ENCODE assay signal across 23 mouse cellular contexts in the genomic region with DNA sequence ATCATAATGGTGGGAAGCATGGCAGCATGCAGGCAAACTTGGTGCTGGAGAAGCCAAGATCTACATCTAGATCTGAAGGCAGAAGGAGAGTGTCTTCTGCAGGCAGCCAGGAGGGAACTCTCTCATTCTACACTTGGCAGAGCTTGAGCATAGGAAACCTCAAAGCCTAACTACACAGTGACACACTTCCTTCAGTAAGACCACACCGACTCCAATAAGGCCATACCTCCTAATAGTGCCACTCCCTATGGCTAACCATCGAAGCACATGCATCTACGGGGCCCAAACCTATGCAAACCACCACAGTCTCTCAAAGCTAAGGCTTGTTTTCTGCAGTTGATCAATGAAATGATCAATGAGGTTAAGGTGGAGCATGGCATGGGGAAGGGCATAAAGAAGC. TPM values are rescaled to one million over a fixed set of nuclear protein-coding genes. Genes with fewer than 3 reads are reported as not detected.
DNase-seq lines count a peak whose midpoint lies in the region; ATAC-seq lines count a peak whose summit lies in the region.
"Had no signal": no experiment of that assay in that cellular context is flagged by ENCODE, and none has a peak within 500 bp of the region (broad histone marks: within the 10 kb centered on the region; RNA-seq: fewer than 3 reads in every experiment).

No protein-coding gene starts in this region.

- H3K27ac ChIP-seq in limb, embryonic 11.5 days (replicated peaks; ENCODE audit: low read depth, low read length): no peak overlapping the region
- no peak overlapping the region for H3K27ac ChIP-seq in limb, embryonic 10.5 days
- H3K27ac ChIP-seq: embryonic facial prominence, embryonic 10.5 days; forebrain, embryonic 13.5 days; forebrain, embryonic 15.5 days had no signal

- DNase-seq in heart, adult 11 months: peak; percentile 55
- DNase-seq in heart, adult 18-20 months: no peak
- peak; percentile 9 for DNase-seq in limb, embryonic 11.5 days (ENCODE audit: low spot score)
- DNase-seq in limb, embryonic 10.5 days (ENCODE audit: low spot score): no peak
- DNase-seq in testis, postnatal 10 days (ENCODE audit: low spot score): peak; percentile 12
- no peak for DNase-seq in testis, postnatal 14 days (ENCODE audit: low spot score)
- DNase-seq in kidney, postnatal 36 days: no peak
- DNase-seq: adrenal gland, adult 8-10 months; adrenal gland, postnatal 14 days; adrenal gland, postnatal 36 days; cerebellum, adult 11-12 months; cerebellum, adult 2 months; cerebellum, adult 9-10 months; cerebellum, postnatal 10 days; cerebellum, postnatal 25 days; forebrain, postnatal 0 days had no signal

- no peak for ATAC-seq in limb, embryonic 11.5 days (ENCODE audit: insufficient number of reproducible peaks, low FRiP score, low TSS enrichment, low read depth)
- peak; percentile 40; the same call in 1 of the 2 replicates for ATAC-seq in common myeloid progenitor, adult 5-6 weeks (replicated peaks; ENCODE audit: low read depth, poor library complexity, severe bottlenecking)
- ATAC-seq: activated CD4-positive, CD25-positive, alpha-beta regulatory T cell, adult 4 months; forebrain, embryonic 13.5 days; forebrain, embryonic 15.5 days; forebrain, postnatal 0 days; Patski had no signal

- H3K9me3 ChIP-seq in limb, embryonic 11.5 days (ENCODE audit: control insufficient read depth, low read length): no peaks in the 10 kb centered on the region
- no peaks in the 10 kb centered on the region for H3K9me3 ChIP-seq in limb, embryonic 10.5 days (replicated peaks)
- H3K9me3 ChIP-seq: embryonic facial prominence, embryonic 10.5 days; embryonic facial prominence, embryonic 12.5 days; forebrain, embryonic 13.5 days; forebrain, embryonic 15.5 days had no signal

- no peak overlapping the region for H3K4me2 ChIP-seq in limb, embryonic 11.5 days (ENCODE audit: low read depth, severe bottlenecking)
- H3K4me2 ChIP-seq: embryonic facial prominence, embryonic 12.5 days; forebrain, embryonic 13.5 days; forebrain, embryonic 15.5 days had no signal

- H3K4me1 ChIP-seq in limb, embryonic 11.5 days (ENCODE audit: control insufficient read depth, insufficient read depth, low read length): peaks cover 9% of the 10 kb centered on the region
- peaks cover 21% of the 10 kb centered on the region for H3K4me1 ChIP-seq in limb, embryonic 10.5 days
- H3K4me1 ChIP-seq: forebrain, embryonic 15.5 days had no signal

- H3K27me3 ChIP-seq in limb, embryonic 11.5 days (ENCODE audit: control insufficient read depth, insufficient read depth, low read length): no peaks in the 10 kb centered on the region
- H3K27me3 ChIP-seq in limb, embryonic 10.5 days (ENCODE audit: low read depth, poor library complexity, severe bottlenecking): no peaks in the 10 kb centered on the region
- H3K27me3 ChIP-seq: embryonic facial prominence, embryonic 12.5 days; forebrain, embryonic 13.5 days; forebrain, embryonic 15.5 days; Patski had no signal

- WGBS in limb, embryonic 11.5 days: 89% methylated on average over 3 of the region's 3 CpGs
- WGBS in limb, embryonic 10.5 days: 94% methylated on average over 3 of the region's 3 CpGs

- H3K9ac ChIP-seq in limb, embryonic 11.5 days (ENCODE audit: low read length): no peak overlapping the region
- H3K9ac ChIP-seq: embryonic facial prominence, embryonic 12.5 days; forebrain, embryonic 13.5 days; forebrain, embryonic 15.5 days; forebrain, postnatal 0 days had no signal

- no peaks in the 10 kb centered on the region for H3K36me3 ChIP-seq in limb, embryonic 11.5 days (ENCODE audit: control insufficient read depth, insufficient read depth, low read length)
- H3K36me3 ChIP-seq in limb, embryonic 10.5 days: no peaks in the 10 kb centered on the region
- H3K36me3 ChIP-seq: embryonic facial prominence, embryonic 10.5 days; embryonic facial prominence, embryonic 12.5 days; forebrain, embryonic 15.5 days had no signal

- H3K4me3 ChIP-seq in limb, embryonic 11.5 days (ENCODE audit: low read depth, low read length): no peak overlapping the region
- H3K4me3 ChIP-seq in limb, embryonic 10.5 days: no peak overlapping the region
- H3K4me3 ChIP-seq: embryonic facial prominence, embryonic 10.5 days; embryonic facial prominence, embryonic 12.5 days; forebrain, embryonic 13.5 days; forebrain, embryonic 15.5 days had no signal

RNA-seq across cellular contexts. Expression of a gene that starts 55.7 kb away (rescaled TPM):
- total RNA-seq in heart, adult 18-20 months (2021): 10 to 100 TPM; 34.3 to 36.7 TPM
- 31.9 and 34.5 TPM in 2 replicates for polyA plus RNA-seq in limb, embryonic 11.5 days (2014; fragmentation: Nextera tagmentation; extraction: Ambion mirVana)
- polyA plus RNA-seq in limb, embryonic 10.5 days (2016; fragmentation: Nextera tagmentation; extraction: Ambion mirVana): 31.9 and 32.0 TPM in 2 replicates
- total RNA-seq in common myeloid progenitor, adult 5-6 weeks (2017): 99.8 and 109 TPM in 2 replicates

RNA-seq across cellular contexts. Expression of a gene that starts 55.9 kb away (rescaled TPM):
- total RNA-seq in heart, adult 18-20 months (2021): 1 to 10 TPM; 2.9 to 3.4 TPM
- 8.5 and 8.8 TPM in 2 replicates for polyA plus RNA-seq in limb, embryonic 11.5 days (2014; fragmentation: Nextera tagmentation; extraction: Ambion mirVana)
- 6.5 and 9.0 TPM in 2 replicates for polyA plus RNA-seq in limb, embryonic 10.5 days (2016; fragmentation: Nextera tagmentation; extraction: Ambion mirVana)
- total RNA-seq in common myeloid progenitor, adult 5-6 weeks (2017): 4.0 and 7.6 TPM in 2 replicates

Comparison
In these comparisons a context has a peak if more than half of its experiments do, and no peak if none do; other contexts are left out.
1. DNase-seq: peak in heart, adult 11 months (single experiment), limb, embryonic 11.5 days (single experiment) and testis, postnatal 10 days (single experiment); none in heart, adult 18-20 months (0 of 2), limb, embryonic 10.5 days (single experiment), testis, postnatal 14 days (single experiment) and kidney, postnatal 36 days (0 of 2).